Mouse (Mus musculus) forebrain, embryonic 13.5 days (tissue): Measurements from ENCODE around the gene Myo15b. TPM values are rescaled to one million over a fixed set of nuclear protein-coding genes. Genes with fewer than 3 reads are reported as not detected.

Experiments used
- ATAC-seq: fragments of 200-750 bp; cut with Nextera tagmentation; 2 replicates; pipeline ENCODE4 v1.8.0; 2017
- H3K27ac ChIP-seq: fragments of 300-500 bp; sonication (generic); 2 replicates; pipeline ENCODE4 v1.5.1; 2015; ENCODE audit warnings: inconsistent platforms, mild to moderate bottlenecking, moderate library complexity
- H3K27me3 ChIP-seq: fragments of 300-500 bp; sonication (generic); 2 replicates; pipeline ENCODE4 v1.6.1; 2015; ENCODE audit warnings: mild to moderate bottlenecking, inconsistent platforms
- H3K36me3 ChIP-seq: fragments of 300-500 bp; sonication (generic); 2 replicates; pipeline ENCODE4 v1.6.1; 2015; ENCODE audit warnings: mild to moderate bottlenecking, inconsistent platforms; ENCODE audit not compliant: poor library complexity, severe bottlenecking
- H3K4me1 ChIP-seq: fragments of 300-500 bp; sonication (generic); 2 replicates; pipeline ENCODE4 v1.6.1; 2015; ENCODE audit warnings: inconsistent platforms
- H3K4me2 ChIP-seq: fragments of 300-500 bp; sonication (generic); 2 replicates; pipeline ENCODE4 v1.6.1; 2015; ENCODE audit warnings: inconsistent platforms, mild to moderate bottlenecking, moderate library complexity
- H3K4me3 ChIP-seq: fragments of 300-500 bp; sonication (generic); 2 replicates; pipeline ENCODE4 v1.5.1; 2015; ENCODE audit warnings: mild to moderate bottlenecking, inconsistent platforms
- H3K9ac ChIP-seq: fragments of 300-500 bp; sonication (generic); 2 replicates; pipeline ENCODE4 v1.6.1; 2015; ENCODE audit warnings: mild to moderate bottlenecking, inconsistent platforms
- H3K9me3 ChIP-seq: fragments of 300-500 bp; sonication (generic); replicated peaks from 2 replicates; pipeline ENCODE4 v1.6.1; 2016; ENCODE audit warnings: inconsistent platforms
- WGBS: fragments of 180-500 bp; shearing (Covaris S2); methylation state at CpG from one replicate; pipeline ENCODE4 v1.1.7; 2015; 5-methylcytosine and 5-hydroxymethylcytosine counted together
- polyA plus RNA-seq: library from polyadenylated mRNA; unstranded; fragments of >200 nt; fragmentation: Nextera tagmentation; extraction: Ambion mirVana; gene quantifications from 2 replicates; pipeline ENCODE4 v1.2.1, GENCODE M21; 2015

The Myo15b gene
- polyA plus RNA-seq, 1 experiment from 2014 or later = 0.21 TPM

DNA sequence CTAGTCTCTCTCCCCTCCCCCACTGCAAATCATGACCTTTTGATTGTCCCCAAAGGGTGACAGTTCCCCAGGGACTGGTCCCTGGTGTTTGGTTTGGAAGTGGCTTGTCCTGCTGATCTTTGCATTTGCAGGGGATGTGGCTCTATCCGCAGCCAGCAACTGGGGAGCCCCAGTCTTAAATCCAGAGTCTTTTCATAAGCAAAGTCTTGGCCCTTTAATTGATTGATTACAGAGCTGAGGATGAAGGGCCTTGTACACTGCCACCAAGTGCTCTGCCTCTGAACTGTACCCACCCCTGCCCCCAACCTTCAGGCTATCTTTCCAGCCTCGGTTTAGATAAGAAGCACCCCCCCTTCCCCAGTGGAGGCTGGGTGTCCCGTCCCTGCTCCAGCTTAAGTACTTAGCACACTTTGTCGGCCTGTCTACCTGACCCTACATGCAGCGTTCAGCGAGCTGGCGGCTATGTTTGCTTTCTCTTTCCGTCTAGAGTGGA, 25.1 kb upstream of the Myo15b start:
- Histone ChIP-seq H3K4me2 (no peak overlapping the region), H3K36me3 (no peaks in the 10 kb centered on the region), H3K4me3 (no peak overlapping the region), H3K27ac (no peak overlapping the region), H3K9ac (no peak overlapping the region), H3K27me3 (peaks cover 46% of the 10 kb centered on the region), H3K4me1 (peaks cover 12% of the 10 kb centered on the region; the same call in 1 of the 2 replicates), H3K9me3 (no peaks in the 10 kb centered on the region)
- 29% methylated on average over 8 of the region's 8 CpGs for WGBS
- no peak for ATAC-seq

DNA sequence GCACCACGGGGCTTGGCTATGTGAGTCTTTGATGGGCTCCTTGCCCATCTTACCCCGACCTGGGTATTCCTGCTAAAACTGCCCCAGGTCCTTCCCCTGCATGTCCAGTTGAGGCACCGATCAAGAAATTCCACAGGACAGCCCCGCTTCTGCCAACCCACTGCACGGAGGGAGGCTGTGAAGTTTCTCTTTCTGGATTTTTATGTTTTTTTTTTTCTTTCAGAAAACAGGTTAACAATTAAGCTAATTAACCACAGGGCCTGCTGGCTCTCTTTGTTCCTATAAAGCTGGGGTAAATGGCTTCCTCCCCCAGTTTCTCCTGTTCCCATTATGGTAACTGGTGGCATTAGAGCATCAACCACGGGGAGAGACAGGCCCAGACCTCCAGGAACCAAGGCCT, 24.2 kb upstream of the Myo15b start:
- Histone ChIP-seq H3K4me2 (no peak overlapping the region), H3K4me1 (peaks cover 12% of the 10 kb centered on the region; the same call in 1 of the 2 replicates), H3K27me3 (peaks cover 38% of the 10 kb centered on the region), H3K9me3 (no peaks in the 10 kb centered on the region), H3K4me3 (no peak overlapping the region), H3K27ac (no peak overlapping the region), H3K36me3 (no peaks in the 10 kb centered on the region), H3K9ac (no peak overlapping the region)
- WGBS = 50% methylated on average over 6 of the region's 6 CpGs
- ATAC-seq = no peak

DNA sequence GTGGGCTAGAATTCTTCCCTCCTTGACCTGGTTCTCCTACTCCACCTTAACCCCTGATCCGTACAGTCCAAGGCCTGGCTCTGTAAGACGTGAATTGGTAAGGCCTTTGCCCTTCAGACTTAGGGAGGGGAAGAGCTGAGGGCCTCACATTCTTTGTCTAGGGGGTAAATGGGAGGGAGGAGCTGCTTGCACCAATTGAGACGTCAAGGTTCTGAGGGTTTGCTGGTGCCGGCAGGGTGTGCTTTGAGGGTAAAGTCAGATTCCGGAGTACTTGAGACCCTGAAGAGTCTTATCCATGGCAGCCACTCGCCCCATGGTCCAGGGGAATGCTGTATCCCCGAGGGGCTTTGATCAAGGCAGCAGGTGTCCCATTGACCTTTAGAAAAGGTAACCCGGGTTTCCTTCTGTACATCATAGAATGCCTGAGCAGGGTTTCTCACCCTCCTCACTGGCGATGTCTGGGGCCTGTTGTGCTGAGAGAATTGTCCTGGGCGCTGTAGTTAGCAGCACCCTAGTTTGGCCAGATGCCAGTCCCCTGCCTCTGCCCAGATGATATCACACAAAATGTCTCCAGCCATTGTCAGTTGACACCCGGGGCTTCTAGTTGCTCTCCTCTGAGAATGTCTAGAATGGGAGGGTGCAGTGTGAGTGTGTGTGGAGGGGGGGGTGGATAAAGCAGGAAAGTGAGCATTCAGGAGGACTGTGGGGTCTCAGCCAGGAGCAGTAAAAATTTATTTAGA, 21.4 kb upstream of the Myo15b start:
- H3K4me3 ChIP-seq = no peak overlapping the region
- no peaks in the 10 kb centered on the region for H3K9me3 ChIP-seq
- peaks cover 12% of the 10 kb centered on the region for H3K27me3 ChIP-seq
- H3K9ac ChIP-seq = no peak overlapping the region
- peaks cover 12% of the 10 kb centered on the region; the same call in 1 of the 2 replicates for H3K4me1 ChIP-seq
- no peak overlapping the region for H3K27ac ChIP-seq
- no peak overlapping the region for H3K4me2 ChIP-seq
- 35% methylated on average over 11 of the region's 11 CpGs for WGBS
- H3K36me3 ChIP-seq = no peaks in the 10 kb centered on the region
- ATAC-seq = no peak

DNA sequence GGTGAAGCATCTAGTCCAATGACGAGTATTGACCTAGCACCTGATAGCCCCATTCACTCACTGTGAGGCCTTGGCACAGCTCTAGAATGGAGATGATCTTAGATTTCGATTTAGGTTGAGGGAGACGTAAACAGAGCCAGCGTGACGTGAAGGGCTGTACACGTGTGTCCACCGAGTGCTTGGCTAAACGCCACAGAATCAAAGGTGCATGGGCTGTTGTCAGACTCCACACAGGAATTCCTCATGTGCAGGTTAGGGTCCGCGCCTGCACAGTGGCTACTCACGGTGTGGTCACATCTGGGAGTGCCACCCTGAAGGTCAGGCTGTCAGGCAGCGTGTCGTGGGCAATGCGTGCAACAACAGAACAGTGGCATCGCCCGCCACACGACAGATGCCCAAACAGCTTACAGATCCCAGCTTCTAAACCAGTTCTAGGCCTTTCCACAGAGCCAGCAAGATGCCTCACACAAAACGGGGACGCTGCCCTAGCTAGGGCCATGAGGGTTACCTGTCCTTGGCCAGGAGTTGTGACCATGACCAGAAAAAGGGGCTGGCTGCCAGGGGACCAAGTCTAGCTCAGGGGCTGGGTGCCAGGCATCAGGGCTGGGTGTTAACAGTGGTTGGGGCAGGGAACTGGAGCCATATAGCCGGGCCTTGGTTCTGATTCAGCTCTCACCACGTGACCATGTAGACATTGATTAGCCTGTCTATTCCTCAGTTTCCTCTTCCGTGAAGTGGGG, 20.4 kb upstream of the Myo15b start:
- Histone ChIP-seq H3K27me3 (0 out of 2 replicates have a peak, but pooled peaks cover 5% of the 10 kb centered on the region), H3K4me2 (no peak overlapping the region), H3K4me1 (peaks cover 12% of the 10 kb centered on the region; the same call in 1 of the 2 replicates), H3K4me3 (no peak overlapping the region), H3K36me3 (no peaks in the 10 kb centered on the region), H3K9ac (no peak overlapping the region), H3K27ac (no peak overlapping the region), H3K9me3 (no peaks in the 10 kb centered on the region)
- 93% methylated on average over 22 of the region's 22 CpGs for WGBS
- no peak for ATAC-seq

GRCm38 (mm10) chr11:115838895-115839311, 19.3 kb upstream of the Myo15b start:
- H3K4me1 ChIP-seq = peaks cover 12% of the 10 kb centered on the region; the same call in 1 of the 2 replicates
- no peak overlapping the region for H3K4me3 ChIP-seq
- H3K9me3 ChIP-seq = no peaks in the 10 kb centered on the region
- ATAC-seq = no peak
- no peaks in the 10 kb centered on the region for H3K27me3 ChIP-seq
- H3K27ac ChIP-seq = no peak overlapping the region
- WGBS = 46% methylated on average over 4 of the region's 4 CpGs
- no peaks in the 10 kb centered on the region for H3K36me3 ChIP-seq
- no peak overlapping the region for H3K9ac ChIP-seq
- H3K4me2 ChIP-seq = no peak overlapping the region

- H3K9ac ChIP-seq = no peak overlapping the region
- no peaks in the 10 kb centered on the region for H3K36me3 ChIP-seq
- H3K27me3 ChIP-seq = no peaks in the 10 kb centered on the region
- no peak for ATAC-seq
- WGBS = 60% methylated on average over 3 of the region's 3 CpGs
- no peak overlapping the region for H3K4me2 ChIP-seq
- no peak overlapping the region for H3K4me3 ChIP-seq
- H3K9me3 ChIP-seq = no peaks in the 10 kb centered on the region
- H3K4me1 ChIP-seq = 0 out of 2 replicates have a peak, but pooled peaks cover 6% of the 10 kb centered on the region
- H3K27ac ChIP-seq = no peak overlapping the region
Measured at GRCm38 (mm10) chr11:115839732-115840131, 18.5 kb upstream of the Myo15b start.

DNA sequence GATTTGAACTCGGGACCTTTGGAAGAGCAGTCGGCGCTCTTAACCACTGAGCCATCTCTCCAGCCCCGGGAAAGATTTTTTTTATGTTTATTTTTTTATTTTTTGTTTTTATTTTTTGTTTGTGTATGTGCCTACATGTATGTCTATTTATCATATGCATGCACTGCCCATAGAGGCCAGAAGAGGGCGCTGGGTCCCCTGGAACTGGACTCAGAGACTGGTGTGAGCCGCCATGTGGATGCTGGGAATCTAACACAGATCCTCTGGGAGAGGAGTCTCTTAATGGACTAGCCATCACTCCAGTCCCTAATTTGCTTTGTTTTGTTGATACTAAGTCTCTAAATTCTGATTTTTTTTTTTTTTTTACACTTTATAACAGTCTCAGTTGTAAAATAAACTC, 17.2 kb upstream of the Myo15b start:
- 91% methylated on average over 6 of the region's 6 CpGs for WGBS
- H3K4me3 ChIP-seq = no peak overlapping the region
- H3K27me3 ChIP-seq = no peaks in the 10 kb centered on the region
- no peak for ATAC-seq
- no peaks in the 10 kb centered on the region for H3K9me3 ChIP-seq
- no peaks in the 10 kb centered on the region for H3K4me1 ChIP-seq
- H3K4me2 ChIP-seq = no peak overlapping the region
- no peak overlapping the region for H3K27ac ChIP-seq
- H3K9ac ChIP-seq = no peak overlapping the region
- H3K36me3 ChIP-seq = no peaks in the 10 kb centered on the region

- H3K27ac ChIP-seq = no peak overlapping the region
Measured at GRCm38 (mm10) chr11:115841961-115842550, 16.1 kb upstream of the Myo15b start.

GRCm38 (mm10) chr11:115843141-115843890, 14.9 kb upstream of the Myo15b start:
- no peak overlapping the region for H3K4me2 ChIP-seq
- H3K4me1 ChIP-seq = no peaks in the 10 kb centered on the region
- ATAC-seq = no peak
- no peaks in the 10 kb centered on the region for H3K27me3 ChIP-seq
- no peak overlapping the region for H3K27ac ChIP-seq
- WGBS = 80% methylated on average over 11 of the region's 14 CpGs
- H3K4me3 ChIP-seq = no peak overlapping the region
- no peaks in the 10 kb centered on the region for H3K36me3 ChIP-seq
- H3K9me3 ChIP-seq = no peaks in the 10 kb centered on the region
- H3K9ac ChIP-seq = no peak overlapping the region

More at GRCm38 (mm10) chr11:115841961-115842550, 16.1 kb upstream of the Myo15b start:
- Histone ChIP-seq H3K4me1 (no peaks in the 10 kb centered on the region), H3K27me3 (no peaks in the 10 kb centered on the region), H3K9ac (no peak overlapping the region), H3K4me2 (no peak overlapping the region), H3K36me3 (no peaks in the 10 kb centered on the region), H3K4me3 (no peak overlapping the region), H3K9me3 (no peaks in the 10 kb centered on the region)
- WGBS = 36% methylated on average over 6 of the region's 6 CpGs
- ATAC-seq = no peak

DNA sequence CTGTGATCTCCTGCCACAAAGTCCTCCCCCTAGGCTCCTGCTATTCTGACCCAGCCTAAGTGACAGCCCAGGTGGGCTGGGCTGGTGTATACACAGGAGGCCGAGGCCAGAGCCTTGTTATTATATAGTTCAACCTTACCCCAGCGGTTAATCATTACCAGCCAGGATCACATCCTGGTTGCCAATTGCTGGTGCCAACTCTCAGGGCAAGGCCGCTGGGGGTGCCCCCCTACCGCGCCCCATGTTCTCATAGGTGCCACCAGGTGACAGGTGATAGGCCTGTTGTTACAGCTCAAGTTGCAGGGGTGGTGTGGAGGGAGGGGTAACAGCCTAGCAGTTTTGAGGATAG, 14.3 kb upstream of the Myo15b start:
- no peak for ATAC-seq
- WGBS = 92% methylated on average over 5 of the region's 5 CpGs
- Histone ChIP-seq H3K4me3 (no peak overlapping the region), H3K9me3 (no peaks in the 10 kb centered on the region), H3K4me1 (no peaks in the 10 kb centered on the region), H3K4me2 (no peak overlapping the region), H3K27ac (no peak overlapping the region), H3K36me3 (no peaks in the 10 kb centered on the region), H3K27me3 (no peaks in the 10 kb centered on the region), H3K9ac (no peak overlapping the region)

DNA sequence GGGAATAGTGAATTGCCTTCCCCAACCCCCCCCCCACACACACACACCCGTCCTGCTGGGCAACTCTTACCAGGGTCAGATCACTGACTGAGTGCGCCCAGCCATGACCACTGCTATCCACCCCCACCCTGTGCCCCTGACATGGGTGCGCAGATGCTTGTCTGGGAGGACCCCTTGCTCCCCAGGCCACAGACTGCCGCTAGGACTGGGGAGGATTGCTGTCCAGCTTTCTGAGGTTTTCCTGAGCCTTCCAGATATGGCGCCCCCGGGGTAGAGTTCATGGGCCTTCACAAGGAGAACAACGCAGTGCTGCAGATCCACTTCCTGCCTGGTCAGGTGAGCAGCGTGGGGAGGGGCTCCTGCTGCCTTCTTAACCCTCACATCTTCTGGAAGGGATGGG, 14.0 kb upstream of the Myo15b start:
- no peaks in the 10 kb centered on the region for H3K4me1 ChIP-seq
- H3K36me3 ChIP-seq = no peaks in the 10 kb centered on the region
- H3K9ac ChIP-seq = no peak overlapping the region
- H3K27me3 ChIP-seq = no peaks in the 10 kb centered on the region
- H3K4me2 ChIP-seq = no peak overlapping the region
- 66% methylated on average over 8 of the region's 8 CpGs for WGBS
- H3K9me3 ChIP-seq = no peaks in the 10 kb centered on the region
- H3K27ac ChIP-seq = no peak overlapping the region
- no peak for ATAC-seq
- H3K4me3 ChIP-seq = no peak overlapping the region
